Mouse (Mus musculus): Measurements from ENCODE around the gene Herc6. TPM values are rescaled to one million over a fixed set of nuclear protein-coding genes. Genes with fewer than 3 reads are reported as not detected.
"Not testable (repeated sequence)": the region's sequence is repeated elsewhere in the genome, so short reads cannot be mapped to it uniquely, and the experiment has no call there.

Herc6 gene
- polyA plus RNA-seq, 1 experiment from 2014 or later, result 5.5 TPM

GRCm38 (mm10) chr6:57540950-57541498 lies 39.8 kb upstream of the Herc6 start:
- Histone ChIP-seq H3K36me3 (no peaks in the 10 kb centered on the region), H3K4me1 (replicated peaks) (0 out of 2 replicates have a peak, but pooled peaks cover 2% of the 10 kb centered on the region), H3K27ac (no peak overlapping the region), H3K4me2 (no peak overlapping the region), H3K9ac (no peak overlapping the region), H3K9me3 (replicated peaks) (no peaks in the 10 kb centered on the region), H3K4me3 (no peak overlapping the region), H3K27me3 (no peaks in the 10 kb centered on the region)
- no peak for ATAC-seq (replicated peaks; ENCODE audit: insufficient number of reproducible peaks, insufficient read depth, low FRiP score, low read depth)
- WGBS, result 76% methylated on average over 5 of the region's 5 CpGs

GRCm38 (mm10) chr6:57541737-57542335 lies 39.0 kb upstream of the Herc6 start:
- Histone ChIP-seq H3K27ac (no peak overlapping the region), H3K36me3 (no peaks in the 10 kb centered on the region), H3K9me3 (replicated peaks) (no peaks in the 10 kb centered on the region), H3K27me3 (no peaks in the 10 kb centered on the region), H3K9ac (no peak overlapping the region), H3K4me1 (replicated peaks) (0 out of 2 replicates have a peak, but pooled peaks cover 2% of the 10 kb centered on the region), H3K4me2 (no peak overlapping the region), H3K4me3 (no peak overlapping the region)
- ATAC-seq (replicated peaks; ENCODE audit: insufficient number of reproducible peaks, insufficient read depth, low FRiP score, low read depth), result no peak
- WGBS, result 86% methylated on average over 1 of the region's 1 CpGs

GRCm38 (mm10) chr6:57543591-57543990 lies 37.2 kb upstream of the Herc6 start:
- not testable (repeated sequence) for H3K27me3 ChIP-seq; H3K36me3 ChIP-seq; H3K4me1 ChIP-seq (replicated peaks); H3K9ac ChIP-seq; ATAC-seq (replicated peaks; ENCODE audit: insufficient number of reproducible peaks, insufficient read depth, low FRiP score, low read depth); H3K4me3 ChIP-seq; H3K4me2 ChIP-seq; H3K9me3 ChIP-seq (replicated peaks)
- H3K27ac ChIP-seq, result 0 out of 2 replicates have a peak overlapping the region, but pooled peaks have one; percentile 24

GRCm38 (mm10) chr6:57544866-57545265 lies 35.9 kb upstream of the Herc6 start:
- WGBS, result 36% methylated on average over 2 of the region's 2 CpGs
- peak overlapping the region; percentile 60 for H3K27ac ChIP-seq

GRCm38 (mm10) chr6:57551211-57551796 lies 29.5 kb upstream of the Herc6 start:
- H3K4me2 ChIP-seq, result no peak overlapping the region
- no peak for ATAC-seq (replicated peaks; ENCODE audit: insufficient number of reproducible peaks, insufficient read depth, low FRiP score, low read depth)
- no peak overlapping the region for H3K4me3 ChIP-seq
- H3K9ac ChIP-seq, result no peak overlapping the region
- H3K9me3 ChIP-seq (replicated peaks), result no peaks in the 10 kb centered on the region
- no peaks in the 10 kb centered on the region for H3K36me3 ChIP-seq
- WGBS, result 55% methylated on average over 3 of the region's 3 CpGs
- H3K27me3 ChIP-seq, result no peaks in the 10 kb centered on the region
- no peaks in the 10 kb centered on the region for H3K4me1 ChIP-seq (replicated peaks)
- H3K27ac ChIP-seq, result no peak overlapping the region

More at GRCm38 (mm10) chr6:57544866-57545265, 35.9 kb upstream of the Herc6 start:
- Histone ChIP-seq H3K9ac (no peak overlapping the region), H3K36me3 (no peaks in the 10 kb centered on the region), H3K27me3 (no peaks in the 10 kb centered on the region), H3K4me2 (no peak overlapping the region), H3K9me3 (replicated peaks) (no peaks in the 10 kb centered on the region), H3K4me1 (replicated peaks) (0 out of 2 replicates have a peak, but pooled peaks cover 2% of the 10 kb centered on the region), H3K4me3 (no peak overlapping the region)
- peak; percentile 74 for ATAC-seq (replicated peaks; ENCODE audit: insufficient number of reproducible peaks, insufficient read depth, low FRiP score, low read depth)

- H3K4me3 ChIP-seq, result no peak overlapping the region
- no peak overlapping the region for H3K4me2 ChIP-seq
- H3K9me3 ChIP-seq (replicated peaks), result no peaks in the 10 kb centered on the region
- no peak overlapping the region for H3K9ac ChIP-seq
- no peak for ATAC-seq (replicated peaks; ENCODE audit: insufficient number of reproducible peaks, insufficient read depth, low FRiP score, low read depth)
- H3K27ac ChIP-seq, result no peak overlapping the region
- H3K36me3 ChIP-seq, result no peaks in the 10 kb centered on the region
- WGBS, result 69% methylated on average over 4 of the region's 4 CpGs
- H3K27me3 ChIP-seq, result no peaks in the 10 kb centered on the region
- no peaks in the 10 kb centered on the region for H3K4me1 ChIP-seq (replicated peaks)
Measured at GRCm38 (mm10) chr6:57557796-57558317, 22.9 kb upstream of the Herc6 start.

- H3K4me1 ChIP-seq (replicated peaks), result no peaks in the 10 kb centered on the region
- no peak overlapping the region for H3K27ac ChIP-seq
- no peaks in the 10 kb centered on the region for H3K9me3 ChIP-seq (replicated peaks)
- ATAC-seq (replicated peaks; ENCODE audit: insufficient number of reproducible peaks, insufficient read depth, low FRiP score, low read depth), result no peak
- H3K4me3 ChIP-seq, result no peak overlapping the region
- H3K36me3 ChIP-seq, result no peaks in the 10 kb centered on the region
- H3K9ac ChIP-seq, result no peak overlapping the region
- 90% methylated on average over 1 of the region's 1 CpGs for WGBS
- H3K4me2 ChIP-seq, result no peak overlapping the region
- H3K27me3 ChIP-seq, result no peaks in the 10 kb centered on the region
Measured at GRCm38 (mm10) chr6:57563454-57563853, 17.3 kb upstream of the Herc6 start.

- H3K27me3 ChIP-seq, result no peaks in the 10 kb centered on the region
- H3K27ac ChIP-seq, result no peak overlapping the region
- no peak overlapping the region for H3K4me2 ChIP-seq
- WGBS, result 72% methylated on average over 7 of the region's 7 CpGs
- H3K4me3 ChIP-seq, result no peak overlapping the region
- no peak overlapping the region for H3K9ac ChIP-seq
- H3K4me1 ChIP-seq (replicated peaks), result no peaks in the 10 kb centered on the region
- no peaks in the 10 kb centered on the region for H3K36me3 ChIP-seq
- no peaks in the 10 kb centered on the region for H3K9me3 ChIP-seq (replicated peaks)
- ATAC-seq (replicated peaks; ENCODE audit: insufficient number of reproducible peaks, insufficient read depth, low FRiP score, low read depth), result no peak
Measured at GRCm38 (mm10) chr6:57565452-57565851, 15.3 kb upstream of the Herc6 start.

GRCm38 (mm10) chr6:57567630-57568029 lies 13.2 kb upstream of the Herc6 start:
- 78% methylated on average over 2 of the region's 2 CpGs for WGBS
- H3K9me3 ChIP-seq (replicated peaks), result no peaks in the 10 kb centered on the region
- no peak overlapping the region for H3K27ac ChIP-seq
- H3K4me1 ChIP-seq (replicated peaks), result no peaks in the 10 kb centered on the region
- no peak for ATAC-seq (replicated peaks; ENCODE audit: insufficient number of reproducible peaks, insufficient read depth, low FRiP score, low read depth)
- no peak overlapping the region for H3K9ac ChIP-seq
- no peak overlapping the region for H3K4me2 ChIP-seq
- no peak overlapping the region for H3K4me3 ChIP-seq
- H3K36me3 ChIP-seq, result no peaks in the 10 kb centered on the region
- H3K27me3 ChIP-seq, result no peaks in the 10 kb centered on the region

- no peaks in the 10 kb centered on the region for H3K9me3 ChIP-seq (replicated peaks)
- 12% methylated on average over 6 of the region's 6 CpGs for WGBS
- H3K4me2 ChIP-seq, result no peak overlapping the region
- no peaks in the 10 kb centered on the region for H3K27me3 ChIP-seq
- no peak overlapping the region for H3K27ac ChIP-seq
- no peaks in the 10 kb centered on the region for H3K36me3 ChIP-seq
- ATAC-seq (replicated peaks; ENCODE audit: insufficient number of reproducible peaks, insufficient read depth, low FRiP score, low read depth), result no peak
- no peak overlapping the region for H3K9ac ChIP-seq
- H3K4me1 ChIP-seq (replicated peaks), result no peaks in the 10 kb centered on the region
- H3K4me3 ChIP-seq, result no peak overlapping the region
Measured at GRCm38 (mm10) chr6:57570170-57570974, 10.4 kb upstream of the Herc6 start.

- Histone ChIP-seq H3K36me3 (no peaks in the 10 kb centered on the region), H3K27ac (no peak overlapping the region), H3K27me3 (no peaks in the 10 kb centered on the region), H3K4me3 (no peak overlapping the region), H3K4me2 (no peak overlapping the region), H3K4me1 (replicated peaks) (no peaks in the 10 kb centered on the region), H3K9ac (no peak overlapping the region), H3K9me3 (replicated peaks) (no peaks in the 10 kb centered on the region)
- no peak for ATAC-seq (replicated peaks; ENCODE audit: insufficient number of reproducible peaks, insufficient read depth, low FRiP score, low read depth)
Measured at GRCm38 (mm10) chr6:57571587-57571986, 9.2 kb upstream of the Herc6 start.

All from heart, embryonic 15.5 days (tissue).